Mouse (Mus musculus): ENCODE results near the gene Keg1.

GRCm38 (mm10) chr19:12722308-12722707 is 26.7 kb downstream of the Keg1 start:
- no peak for TF ChIP-seq CTCF (IDR thresholded peaks at IDR 0.05; ENCODE audit: insufficient read depth, low read depth, low read length)
- no peak for TF ChIP-seq POLR2A (IDR thresholded peaks at IDR 0.05; ENCODE audit: insufficient read depth, low read depth, low read length)
